Mouse (Mus musculus): ENCODE results near the gene Exosc5.

- TF ChIP-seq CTCF (IDR thresholded peaks at IDR 0.05; ENCODE audit: low read depth), result no peak
- TF ChIP-seq EP300 (IDR thresholded peaks at IDR 0.05; ENCODE audit: low read depth), result no peak
Observed at GRCm38 (mm10) chr7:25670096-25670495, 11.1 kb downstream of the Exosc5 start.

All from liver, postnatal 0 days (tissue).